Mouse (Mus musculus): ENCODE data around the gene Pacsin1. TPM values are rescaled to one million over a fixed set of nuclear protein-coding genes. Genes with fewer than 3 reads are reported as not detected.
A peak's percentile ranks its signal among the peaks of the same experiment; 100 is the strongest.

Gene Pacsin1
- polyA plus RNA-seq (2016; fragmentation: Nextera tagmentation; extraction: Ambion mirVana), result 3.1 and 3.3 TPM in 2 replicates

- H3K36me3 ChIP-seq, result no peaks in the 10 kb centered on the region
- H3K9me3 ChIP-seq (replicated peaks), result no peaks in the 10 kb centered on the region
- peak within 1 kb of the TSS; percentile 72 for H3K27ac ChIP-seq (replicated peaks)
- H3K4me3 ChIP-seq, result peak within 1 kb of the TSS; percentile 69
- DNase-seq (ENCODE audit: low spot score), result peak; percentile 60
- H3K4me1 ChIP-seq, result peaks cover 19% of the 10 kb centered on the region
- WGBS, result 1% methylated on average over 65 of the region's 65 CpGs
- peaks cover 48% of the 10 kb centered on the region for H3K27me3 ChIP-seq (ENCODE audit: low read depth, poor library complexity, severe bottlenecking)
These were observed at the start of gene Pacsin1 for GRCm38 (mm10) chr17:27655089-27656010. Pacsin1 (plus strand) TSS chr17:27655509.

GRCm38 (mm10) chr17:27609576-27609975 is 45.7 kb upstream of the Pacsin1 start:
- peaks cover 43% of the 10 kb centered on the region for H3K36me3 ChIP-seq
- no peaks in the 10 kb centered on the region for H3K27me3 ChIP-seq (ENCODE audit: low read depth, poor library complexity, severe bottlenecking)
- peaks cover 26% of the 10 kb centered on the region for H3K4me1 ChIP-seq
- WGBS, result 93% methylated on average over 7 of the region's 7 CpGs
- no peak for DNase-seq (ENCODE audit: low spot score)
- no peak overlapping the region for H3K4me3 ChIP-seq
- no peaks in the 10 kb centered on the region for H3K9me3 ChIP-seq (replicated peaks)
- no peak overlapping the region for H3K27ac ChIP-seq (replicated peaks)

DNA sequence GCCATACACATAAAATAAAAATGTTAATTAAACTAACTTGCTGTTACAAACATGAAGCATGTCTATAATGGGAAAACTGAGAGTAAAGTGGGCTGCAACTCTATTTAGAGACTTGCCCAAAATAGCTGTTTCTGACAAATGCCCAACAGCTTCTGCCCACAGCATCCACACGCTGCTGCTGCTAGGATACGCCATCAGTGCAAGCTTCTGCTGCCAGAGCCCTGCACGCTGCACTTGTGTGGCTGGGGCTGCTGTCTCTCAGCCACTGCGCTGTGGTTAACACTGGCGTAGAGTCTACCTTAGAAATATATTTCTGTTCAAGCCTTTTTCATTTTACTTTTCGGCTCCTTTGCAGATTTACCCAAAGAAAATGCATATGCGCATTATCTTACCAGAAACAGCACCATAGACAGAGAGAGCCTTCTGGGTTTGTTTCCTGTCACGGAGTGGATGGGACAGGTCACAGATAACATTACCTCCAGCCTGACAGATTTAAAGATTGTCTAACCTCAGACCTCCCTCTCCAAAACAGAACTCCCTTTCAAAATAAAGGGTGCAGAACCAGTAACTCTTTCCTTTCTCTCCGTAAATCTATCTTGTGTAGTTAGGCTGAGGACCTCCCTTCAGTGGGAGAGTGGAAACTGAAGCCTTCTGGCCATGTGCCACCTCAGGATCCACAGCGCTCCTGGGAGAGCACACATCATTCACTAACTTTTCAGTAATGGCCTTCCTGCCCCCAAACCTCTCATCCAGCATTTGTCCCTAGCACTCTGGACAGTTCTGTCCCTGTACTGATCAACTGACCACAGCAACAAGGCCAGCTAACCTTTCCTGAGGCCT is 44.4 kb upstream of the Pacsin1 start:
- Histone ChIP-seq H3K4me3 (no peak overlapping the region), H3K36me3 (peaks cover 48% of the 10 kb centered on the region), H3K9me3 (replicated peaks) (no peaks in the 10 kb centered on the region), H3K27ac (replicated peaks) (no peak overlapping the region), H3K27me3 (ENCODE audit: low read depth, poor library complexity, severe bottlenecking) (no peaks in the 10 kb centered on the region), H3K4me1 (peaks cover 30% of the 10 kb centered on the region)
- 89% methylated on average over 10 of the region's 10 CpGs for WGBS
- DNase-seq (ENCODE audit: low spot score), result no peak

GRCm38 (mm10) chr17:27611519-27611884 is 43.8 kb upstream of the Pacsin1 start:
- 81% methylated on average over 3 of the region's 3 CpGs for WGBS
- Histone ChIP-seq H3K27me3 (ENCODE audit: low read depth, poor library complexity, severe bottlenecking) (no peaks in the 10 kb centered on the region), H3K4me1 (peaks cover 27% of the 10 kb centered on the region), H3K27ac (replicated peaks) (no peak overlapping the region), H3K4me3 (no peak overlapping the region), H3K9me3 (replicated peaks) (peaks cover under 1% of the 10 kb centered on the region; the same call in 1 of the 2 replicates), H3K36me3 (peaks cover 53% of the 10 kb centered on the region)
- DNase-seq (ENCODE audit: low spot score), result no peak

DNA sequence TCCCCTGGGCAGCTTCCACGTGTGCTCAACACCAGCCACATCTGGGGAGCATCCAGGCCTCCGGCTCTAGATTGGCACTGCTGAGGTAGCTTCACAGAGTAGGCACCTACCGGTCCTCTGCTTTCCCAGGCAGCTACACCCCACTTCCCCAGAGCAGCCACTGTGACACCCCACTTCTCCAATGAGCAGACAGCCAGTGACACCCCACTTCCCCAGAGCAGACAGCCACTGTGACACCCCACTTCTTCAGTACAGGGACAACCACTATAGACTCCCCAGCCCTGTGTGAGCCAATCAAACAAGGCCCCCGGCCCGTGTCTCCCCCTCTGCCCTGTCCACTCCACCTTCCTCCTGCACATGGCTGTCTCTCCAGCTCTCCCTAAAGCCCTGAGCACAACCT is 43.3 kb upstream of the Pacsin1 start:
- H3K4me3 ChIP-seq, result no peak overlapping the region
- no peaks in the 10 kb centered on the region for H3K27me3 ChIP-seq (ENCODE audit: low read depth, poor library complexity, severe bottlenecking)
- DNase-seq (ENCODE audit: low spot score), result no peak
- H3K27ac ChIP-seq (replicated peaks), result no peak overlapping the region
- H3K9me3 ChIP-seq (replicated peaks), result peaks cover 6% of the 10 kb centered on the region; the same call in 1 of the 2 replicates
- WGBS, result 88% methylated on average over 5 of the region's 5 CpGs
- peaks cover 27% of the 10 kb centered on the region for H3K4me1 ChIP-seq
- peaks cover 57% of the 10 kb centered on the region for H3K36me3 ChIP-seq

GRCm38 (mm10) chr17:27613016-27613415 is 42.3 kb upstream of the Pacsin1 start:
- no peak for DNase-seq (ENCODE audit: low spot score)
- Histone ChIP-seq H3K4me1 (peaks cover 27% of the 10 kb centered on the region), H3K36me3 (peaks cover 60% of the 10 kb centered on the region), H3K9me3 (replicated peaks) (peaks cover 15% of the 10 kb centered on the region), H3K27me3 (ENCODE audit: low read depth, poor library complexity, severe bottlenecking) (no peaks in the 10 kb centered on the region), H3K4me3 (no peak overlapping the region), H3K27ac (replicated peaks) (no peak overlapping the region)
- 85% methylated on average over 4 of the region's 4 CpGs for WGBS

GRCm38 (mm10) chr17:27615388-27615787 is 39.9 kb upstream of the Pacsin1 start:
- Histone ChIP-seq H3K4me3 (no peak overlapping the region), H3K27me3 (ENCODE audit: low read depth, poor library complexity, severe bottlenecking) (no peaks in the 10 kb centered on the region), H3K9me3 (replicated peaks) (peaks cover 22% of the 10 kb centered on the region), H3K27ac (replicated peaks) (no peak overlapping the region), H3K4me1 (peaks cover 35% of the 10 kb centered on the region), H3K36me3 (peaks cover 68% of the 10 kb centered on the region)
- WGBS, result 88% methylated on average over 7 of the region's 7 CpGs
- DNase-seq (ENCODE audit: low spot score), result no peak

DNA sequence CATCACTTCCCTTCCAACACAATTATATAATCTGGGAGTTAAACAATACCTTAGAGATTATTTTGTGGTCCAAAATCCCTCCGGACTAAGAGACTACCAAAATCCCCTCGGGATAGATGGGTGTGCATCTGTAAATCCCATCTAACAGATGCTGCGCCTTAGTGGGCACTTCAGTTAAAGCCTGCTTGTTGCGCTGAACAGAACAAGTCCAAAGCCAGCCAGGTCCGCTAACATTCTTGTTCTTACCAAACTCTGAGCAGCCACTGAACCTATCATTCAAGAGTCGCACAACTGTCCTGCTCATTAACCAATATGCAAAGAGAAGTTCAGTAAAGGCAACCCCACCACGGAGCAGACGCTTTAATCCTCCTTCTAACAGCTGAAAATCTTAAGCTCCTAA is 34.1 kb upstream of the Pacsin1 start:
- Histone ChIP-seq H3K27ac (replicated peaks) (peak overlapping the region; percentile 100), H3K4me3 (peak overlapping the region; percentile 98), H3K36me3 (peaks cover 40% of the 10 kb centered on the region), H3K9me3 (replicated peaks) (peaks cover 22% of the 10 kb centered on the region), H3K4me1 (peaks cover 51% of the 10 kb centered on the region), H3K27me3 (ENCODE audit: low read depth, poor library complexity, severe bottlenecking) (no peaks in the 10 kb centered on the region)
- DNase-seq (ENCODE audit: low spot score), result no peak
- WGBS, result 48% methylated on average over 8 of the region's 8 CpGs

- peaks cover 58% of the 10 kb centered on the region for H3K4me1 ChIP-seq
- 4% methylated on average over 23 of the region's 23 CpGs for WGBS
- peaks cover 17% of the 10 kb centered on the region for H3K9me3 ChIP-seq (replicated peaks)
- peak; percentile 58 for DNase-seq (ENCODE audit: low spot score)
- H3K27ac ChIP-seq (replicated peaks), result peak overlapping the region; percentile 100
- H3K4me3 ChIP-seq, result peak overlapping the region; percentile 98
- peaks cover 32% of the 10 kb centered on the region for H3K36me3 ChIP-seq
- H3K27me3 ChIP-seq (ENCODE audit: low read depth, poor library complexity, severe bottlenecking), result no peaks in the 10 kb centered on the region
These were observed 33.4 kb upstream of the Pacsin1 start for GRCm38 (mm10) chr17:27621705-27622531.

- H3K36me3 ChIP-seq, result peaks cover 23% of the 10 kb centered on the region
These were observed 32.5 kb upstream of the Pacsin1 start for GRCm38 (mm10) chr17:27622611-27623359.

GRCm38 (mm10) chr17:27623360-27624326 is 31.7 kb upstream of the Pacsin1 start, which contains the start of gene Nudt3:
Nudt3 (minus strand) TSS chr17:27623495.
- H3K4me1 ChIP-seq, result peaks cover 60% of the 10 kb centered on the region

More at GRCm38 (mm10) chr17:27622611-27623359, 32.5 kb upstream of the Pacsin1 start:
- Histone ChIP-seq H3K4me3 (peak overlapping the region; percentile 98), H3K27ac (replicated peaks) (peak overlapping the region; percentile 100), H3K4me1 (peaks cover 60% of the 10 kb centered on the region), H3K27me3 (ENCODE audit: low read depth, poor library complexity, severe bottlenecking) (no peaks in the 10 kb centered on the region), H3K9me3 (replicated peaks) (peaks cover 9% of the 10 kb centered on the region)
- under 1% methylated on average over 80 of the region's 80 CpGs for WGBS
- DNase-seq (ENCODE audit: low spot score), result peak; percentile 73

More at GRCm38 (mm10) chr17:27623360-27624326, 31.7 kb upstream of the Pacsin1 start, which contains the start of gene Nudt3:
- peak; percentile 90 for DNase-seq (ENCODE audit: low spot score)
- peaks cover under 1% of the 10 kb centered on the region; the same call in 1 of the 2 replicates for H3K9me3 ChIP-seq (replicated peaks)
- H3K36me3 ChIP-seq, result peaks cover 19% of the 10 kb centered on the region
- H3K27me3 ChIP-seq (ENCODE audit: low read depth, poor library complexity, severe bottlenecking), result no peaks in the 10 kb centered on the region
- peak within 1 kb of the TSS; percentile 98 for H3K4me3 ChIP-seq
- peak within 1 kb of the TSS; percentile 100 for H3K27ac ChIP-seq (replicated peaks)
- WGBS, result 9% methylated on average over 91 of the region's 91 CpGs
